Mouse (Mus musculus) CH12.LX (cell line): ENCODE data around the gene Itgb4. TPM values are rescaled to one million over a fixed set of nuclear protein-coding genes. Genes with fewer than 3 reads are reported as not detected.

Experiments
- DNase-seq: peaks from one replicate; pipeline ENCODE4 v3.0.0-alpha.2; 2013; ENCODE audit errors: extremely low read depth
- H3K27ac ChIP-seq: 2 replicates; pipeline ENCODE4 v1.5.1; 2012; ENCODE audit warnings: low read depth, mild to moderate bottlenecking, control low read depth, moderate library complexity; ENCODE audit not compliant: insufficient read depth
- H3K27me3 ChIP-seq: replicated peaks from 2 replicates; pipeline ENCODE3; 2012; ENCODE audit warnings: inconsistent platforms
- H3K36me3 ChIP-seq, 2 experiments: replicated peaks in 1 of 2; 2 replicates each; pipeline versions ENCODE3 to v1.6.1; 2012; ENCODE audit warnings: inconsistent platforms in 1 of 2, low read length in 1 of 2, mild to moderate bottlenecking in 1 of 2, mixed read lengths in 1 of 2, moderate library complexity in 1 of 2; ENCODE audit not compliant: control insufficient read depth in 1 of 2, insufficient read depth in 1 of 2
- H3K4me1 ChIP-seq, 2 experiments: 2 replicates each; pipeline ENCODE4 v1.6.1; 2012; ENCODE audit warnings: inconsistent platforms in 1 of 2, moderate library complexity in 1 of 2; ENCODE audit not compliant: insufficient read depth in 2 of 2, control insufficient read depth in 1 of 2
- H3K4me2 ChIP-seq: 2 replicates; pipeline ENCODE4 v1.6.1; 2012; ENCODE audit warnings: low read depth, mild to moderate bottlenecking, control low read depth; ENCODE audit not compliant: poor library complexity, insufficient read depth, severe bottlenecking
- H3K4me3 ChIP-seq, 3 experiments: fragments of 150-350 bp in 1 of 3; sonication (generic) in 1 of 3; replicated peaks in 1 of 3; 2 replicates each; pipeline versions ENCODE3 to v1.5.1; 2011 to 2012; ENCODE audit warnings: low read depth in 2 of 3, low read length in 2 of 3, mild to moderate bottlenecking in 2 of 3, moderate library complexity in 2 of 3, control low read depth in 1 of 3, improper control_type of control experiment in 1 of 3, inconsistent platforms in 1 of 3, mixed read lengths in 1 of 3; ENCODE audit not compliant: poor library complexity in 1 of 3
- H3K79me2 ChIP-seq: replicated peaks from 2 replicates; pipeline ENCODE4 v1.6.1; 2012; ENCODE audit warnings: mild to moderate bottlenecking, moderate library complexity; ENCODE audit not compliant: control insufficient read depth, poor library complexity, insufficient read depth, severe bottlenecking; ENCODE audit errors: extremely low read depth
- H3K9ac ChIP-seq: 2 replicates; pipeline ENCODE4 v1.6.1; 2012; ENCODE audit warnings: low read depth, mild to moderate bottlenecking, control low read depth, moderate library complexity; ENCODE audit not compliant: insufficient read depth
- H3K9me3 ChIP-seq: replicated peaks from 2 replicates; pipeline ENCODE3; 2012; ENCODE audit warnings: low read length, inconsistent platforms, mixed read lengths
- BHLHE40 ChIP-seq: IDR thresholded peaks from 2 replicates; pipeline ENCODE4 v1.6.1; 2011; ENCODE audit warnings: mild to moderate bottlenecking, low read depth, low read length, improper control_type of control experiment
- CHD1 ChIP-seq: IDR thresholded peaks from 2 replicates; pipeline ENCODE4 v1.6.1; 2012; ENCODE audit warnings: low read depth, low read length, improper control_type of control experiment, inconsistent platforms
- ELF1 ChIP-seq: IDR thresholded peaks from 2 replicates; pipeline ENCODE4 v1.6.1; 2014; ENCODE audit warnings: low read depth, mild to moderate bottlenecking, inconsistent platforms, low read length, improper control_type of control experiment
- GABPA ChIP-seq: IDR thresholded peaks from 2 replicates; pipeline ENCODE4 v1.6.1; 2012; ENCODE audit warnings: low read depth, low read length, improper control_type of control experiment, inconsistent platforms; ENCODE audit not compliant: insufficient replicate concordance
- HCFC1 ChIP-seq: IDR thresholded peaks from 2 replicates; pipeline ENCODE4 v1.6.1; 2012; ENCODE audit warnings: low read depth, mild to moderate bottlenecking, inconsistent platforms, low read length, improper control_type of control experiment
- JUND ChIP-seq: conservative IDR thresholded peaks from 2 replicates; pipeline ENCODE4 v1.6.1; 2011; ENCODE audit warnings: low read depth, low read length, improper control_type of control experiment
- KAT2A ChIP-seq: IDR thresholded peaks from 2 replicates; pipeline ENCODE4 v1.6.1; 2012; ENCODE audit warnings: low read length, improper control_type of control experiment, inconsistent platforms; ENCODE audit not compliant: insufficient replicate concordance
- MAFK ChIP-seq: IDR thresholded peaks from 2 replicates; pipeline ENCODE4 v1.6.1; 2011; ENCODE audit warnings: low read length, improper control_type of control experiment; ENCODE audit not compliant: insufficient replicate concordance
- MXI1 ChIP-seq: IDR thresholded peaks from 2 replicates; pipeline ENCODE4 v1.6.1; 2011; ENCODE audit warnings: mild to moderate bottlenecking, low read depth, low read length, improper control_type of control experiment
- POLR2AphosphoS2 ChIP-seq: IDR thresholded peaks from 2 replicates; pipeline ENCODE4 v1.6.1; 2011; ENCODE audit warnings: low read depth, low read length, improper control_type of control experiment
- USF2 ChIP-seq: conservative IDR thresholded peaks from 2 replicates; pipeline ENCODE4 v1.6.1; 2011; ENCODE audit warnings: low read depth, low read length, improper control_type of control experiment
- ZC3H11A ChIP-seq: IDR thresholded peaks from 2 replicates; pipeline ENCODE4 v1.6.1; 2012; ENCODE audit warnings: low read depth, mild to moderate bottlenecking, inconsistent platforms, low read length, improper control_type of control experiment
- ZNF384 ChIP-seq: IDR thresholded peaks from 2 replicates; pipeline ENCODE4 v1.6.1; 2012; ENCODE audit warnings: low read depth, low read length, improper control_type of control experiment, inconsistent platforms
- dilution Hi-C: fragments of 300-500 bp; cut with MboI; formaldehyde crosslinking; loops from 2 replicates; pipeline ENCODE4 v1.14.3; 2020; ENCODE audit warnings: low sequenced_read_pairs; ENCODE audit not compliant: extremely low pct_unique_long_range_greater_than_20kb, extremely low pct_ligation_motif_present
- in situ Hi-C: fragments of 300-500 bp; cut with MboI; formaldehyde crosslinking; loops from 3 replicates; pipeline ENCODE4 v1.14.3; 2019; ENCODE audit warnings: low sequenced_read_pairs, low pct_ligation_motif_present, low pct_unique_long_range_greater_than_20kb, mixed read lengths
- polyA plus RNA-seq: library from polyadenylated mRNA; unstranded; fragments of >175 nt; gene quantifications from 2 replicates; pipeline ENCODE4 v1.2.1, GENCODE M21; 2012; ENCODE audit warnings: low read depth; ENCODE audit not compliant: insufficient read length
- total RNA-seq, 2 experiments: library from RNA; depleted of rRNA; stranded (reverse); fragments of 300-350 nt in 1 of 2; fragments of >200 nt in 1 of 2; gene quantifications; 2 replicates each; pipeline ENCODE4 v1.2.3; 2012 to 2014

The Itgb4 gene
- total and polyA plus RNA-seq, 3 experiments, result 0.42 to 6.3 (median 0.59) TPM

DNA sequence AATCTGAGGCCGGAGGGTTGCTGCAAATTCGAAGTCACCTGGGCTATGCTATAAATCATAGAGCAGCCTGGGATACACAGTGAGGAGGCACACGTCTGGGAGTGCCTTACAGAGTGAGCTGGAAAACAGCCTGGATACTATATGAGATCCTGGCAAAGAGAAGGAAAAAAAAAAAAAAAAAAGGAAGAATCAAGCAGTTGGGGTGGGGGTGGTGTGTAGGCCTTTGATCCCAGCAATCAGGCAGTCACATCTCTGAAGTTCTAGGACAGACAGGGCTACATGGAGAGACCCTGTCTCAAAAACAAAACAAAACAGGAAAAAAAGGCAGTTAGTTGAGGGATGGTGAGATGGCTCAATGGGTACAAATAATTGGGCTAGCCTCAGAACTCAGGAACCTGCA lies 62.2 kb downstream of the Itgb4 start:
- Histone ChIP-seq H3K4me2 (no peak overlapping the region), H3K27ac (no peak overlapping the region), H3K4me3 (no peak overlapping the region), H3K9me3 (peaks cover 4% of the 10 kb centered on the region), H3K9ac (no peak overlapping the region), H3K27me3 (no peaks in the 10 kb centered on the region), H3K79me2 (peaks cover 75% of the 10 kb centered on the region)
- in situ Hi-C loops (no loop called here), dilution Hi-C loops (no loop called here)
- no peak for DNase-seq
- TF ChIP-seq USF2 (no peak), BHLHE40 (no peak), ZNF384 (peak; percentile 18; the same call in 1 of the 2 replicates)
- TF ChIP-seq, all 38 proteins: peak for 1
- Histone ChIP-seq H3K4me1 (peaks cover 0 to 19% of the 10 kb centered on the region in 2 experiments; a peak in 2 of 4 replicates), H3K36me3 (peaks cover 30 to 71% of the 10 kb centered on the region in 2 experiments)

DNA sequence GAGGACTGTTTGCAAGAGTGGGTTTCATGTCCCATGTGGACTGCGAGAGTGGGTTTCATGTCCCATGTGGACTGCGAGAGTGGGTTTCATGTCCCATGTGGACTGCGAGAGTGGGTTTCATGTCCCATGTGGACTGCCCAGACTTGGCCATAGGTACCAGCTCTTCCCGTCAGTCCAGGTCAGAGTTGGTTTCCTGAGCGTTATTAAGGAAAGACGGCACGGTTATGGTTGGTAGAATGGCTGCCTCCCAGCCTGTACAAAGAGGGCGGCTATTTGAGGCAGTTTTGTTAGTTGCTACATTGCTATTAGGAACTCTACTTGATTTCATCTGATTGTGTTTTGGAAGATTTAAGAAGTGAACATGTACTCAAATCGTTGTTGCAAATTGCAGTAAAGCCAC lies 63.3 kb downstream of the Itgb4 start:
- H3K4me1 ChIP-seq, result peaks cover 0 to 9% of the 10 kb centered on the region in 2 experiments; a peak in 2 of 4 replicates

DNA sequence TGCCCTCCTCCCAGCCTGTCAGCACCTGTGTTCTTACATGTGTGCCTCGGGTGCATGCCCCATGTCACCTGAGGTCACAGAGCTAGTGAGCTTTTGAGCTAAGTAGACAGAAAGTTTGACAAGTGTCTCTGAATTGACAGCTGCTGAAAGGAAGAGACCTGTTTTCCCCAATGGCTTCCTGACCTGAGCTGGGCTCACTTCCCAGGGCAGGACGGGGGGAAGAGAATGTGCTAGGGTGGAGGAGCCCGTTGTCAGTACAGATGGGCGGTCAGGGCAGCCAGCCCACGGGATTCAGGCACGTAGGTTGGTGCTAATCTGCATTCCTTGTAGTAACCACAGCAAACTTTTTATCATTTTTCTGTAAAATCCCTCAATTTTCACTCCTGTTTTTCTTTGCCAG lies 66.1 kb downstream of the Itgb4 start:
- in situ Hi-C loops, result no loop called here
- peaks cover 52% of the 10 kb centered on the region for H3K79me2 ChIP-seq
- H3K9ac ChIP-seq, result no peak overlapping the region
- H3K27me3 ChIP-seq, result no peaks in the 10 kb centered on the region
- peaks cover 44 to 82% of the 10 kb centered on the region in 2 experiments for H3K36me3 ChIP-seq
- no peaks in the 10 kb centered on the region for H3K4me1 ChIP-seq
- dilution Hi-C loops, result no loop called here
- no peak overlapping the region for H3K4me2 ChIP-seq
- no peak overlapping the region for H3K27ac ChIP-seq
- no peak for DNase-seq
- no peak overlapping the region for H3K4me3 ChIP-seq
- peaks cover 7% of the 10 kb centered on the region for H3K9me3 ChIP-seq
- TF ChIP-seq KAT2A (no peak), ZC3H11A (no peak), HCFC1 (no peak), ELF1 (no peak), GABPA (no peak), MXI1 (no peak), POLR2AphosphoS2 (no peak)

More for the DNA sequence above, 63.3 kb downstream of the Itgb4 start:
- Histone ChIP-seq H3K4me2 (no peak overlapping the region), H3K27me3 (no peaks in the 10 kb centered on the region), H3K9me3 (peaks cover 7% of the 10 kb centered on the region), H3K4me3 (no peak overlapping the region), H3K36me3 (peaks cover 37 to 75% of the 10 kb centered on the region in 2 experiments), H3K79me2 (peaks cover 70% of the 10 kb centered on the region), H3K9ac (no peak overlapping the region), H3K27ac (no peak overlapping the region)
- dilution Hi-C loops, result no loop called here
- DNase-seq, result no peak
- in situ Hi-C loops, result no loop called here
- TF ChIP-seq CHD1 (no peak), KAT2A (no peak), JUND (no peak), MAFK (no peak)
